Mouse (Mus musculus): ENCODE measurements around the gene Ang.

GRCm38 (mm10) chr14:51085086-51085485 is 5.9 kb upstream of the Ang start:
- no peak for TF ChIP-seq ZNF384 (IDR thresholded peaks at IDR 0.05; ENCODE audit: low read depth, low read length)
- TF ChIP-seq POLR2A (IDR thresholded peaks at IDR 0.05; ENCODE audit: low read depth, low read length), result no peak
- no peak for TF ChIP-seq JUND (conservative IDR thresholded peaks at IDR 0.05; ENCODE audit: low read depth, low read length)
- no peak for TF ChIP-seq CHD1 (IDR thresholded peaks at IDR 0.05; ENCODE audit: low read depth, low read length)
- TF ChIP-seq NELFE (IDR thresholded peaks at IDR 0.05; ENCODE audit: low read depth, low read length), result no peak
- TF ChIP-seq CTCF (conservative IDR thresholded peaks at IDR 0.05 in 1 of 2, IDR thresholded peaks at IDR 0.05 in 1 of 2; ENCODE audit: low read depth in 2 of 2, low read length in 2 of 2), result no peak
- TF ChIP-seq TCF12 (IDR thresholded peaks at IDR 0.05; ENCODE audit: low read depth, low read length), result no peak
- no peak for TF ChIP-seq ZMIZ1 (IDR thresholded peaks at IDR 0.05; ENCODE audit: low read depth, low read length)
- no peak for TF ChIP-seq KAT2A (IDR thresholded peaks at IDR 0.05; ENCODE audit: insufficient replicate concordance, low read length)
- no peak for TF ChIP-seq MEF2A (IDR thresholded peaks at IDR 0.05; ENCODE audit: borderline replicate concordance, low read depth, low read length)
- no peak for TF ChIP-seq SIN3A (IDR thresholded peaks at IDR 0.05; ENCODE audit: low read length)
- TF ChIP-seq NRF1 (IDR thresholded peaks at IDR 0.05; ENCODE audit: low read depth, low read length), result no peak
- no peak for TF ChIP-seq MAX (IDR thresholded peaks at IDR 0.05; ENCODE audit: low read length)
- no peak for TF ChIP-seq USF1 (IDR thresholded peaks at IDR 0.05; ENCODE audit: low read depth, low read length)

Measured in CH12.LX (cell line).